13 mouse cellular contexts compared by ENCODE assay signal in the genomic region with DNA sequence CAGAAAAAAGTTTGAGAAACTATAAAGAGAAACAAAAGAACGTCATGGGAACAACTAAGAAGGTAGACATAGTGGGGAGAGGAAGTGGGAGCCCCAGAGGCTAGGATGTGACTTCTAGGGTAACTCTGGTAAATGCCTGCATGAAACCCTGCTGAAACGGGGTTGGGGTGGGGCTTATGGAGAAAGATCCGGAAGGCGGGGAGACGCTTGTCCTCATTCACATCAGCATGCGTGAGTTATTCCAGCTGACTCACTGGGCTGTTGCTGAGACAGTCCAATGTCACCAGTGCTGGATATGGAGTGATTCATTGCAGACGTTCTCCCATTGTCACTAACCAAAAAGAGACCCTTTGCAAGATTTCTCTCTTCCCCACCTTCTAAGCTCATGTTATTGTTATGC.
DNase-seq lines count a peak whose midpoint lies in the region; ATAC-seq and TF ChIP-seq lines count a peak whose summit lies in the region.
"Had no signal": no experiment of that assay in that cellular context is flagged by ENCODE, and none has a peak within 500 bp of the region (broad histone marks: within the 10 kb centered on the region; RNA-seq: fewer than 3 reads in every experiment).

No protein-coding gene starts in this region.

- TF ChIP-seq RAD21 in CH12.LX (IDR thresholded peaks at IDR 0.05; ENCODE audit: low read depth, low read length): no peak

- H3K9ac ChIP-seq in CH12.LX (ENCODE audit: insufficient read depth, low read depth): no peak overlapping the region
- no peak overlapping the region for H3K9ac ChIP-seq in heart, postnatal 0 days (replicated peaks; ENCODE audit: low read depth, low read length)
- H3K9ac ChIP-seq: neural tube, embryonic 13.5 days had no signal

- H3K36me3 ChIP-seq in CH12.LX (replicated peaks in 1 of 2; ENCODE audit: control insufficient read depth in 1 of 2, insufficient read depth in 1 of 2, low read length in 1 of 2): no peaks in the 10 kb centered on the region
- no peaks in the 10 kb centered on the region for H3K36me3 ChIP-seq in heart, postnatal 0 days (replicated peaks; ENCODE audit: control insufficient read depth, insufficient read depth, low read length)
- H3K36me3 ChIP-seq: embryonic facial prominence, embryonic 10.5 days; neural tube, embryonic 13.5 days had no signal

- no peaks in the 10 kb centered on the region for H3K79me2 ChIP-seq in CH12.LX (replicated peaks; ENCODE audit: control insufficient read depth, extremely low read depth, insufficient read depth, poor library complexity, severe bottlenecking)

- H3K27ac ChIP-seq in CH12.LX (ENCODE audit: insufficient read depth, low read depth): no peak overlapping the region
- no peak overlapping the region for H3K27ac ChIP-seq in heart, postnatal 0 days (ENCODE audit: low read depth)
- H3K27ac ChIP-seq: embryonic facial prominence, embryonic 10.5 days; neural tube, embryonic 13.5 days had no signal

- TF ChIP-seq POLR2A in CH12.LX (IDR thresholded peaks at IDR 0.05; ENCODE audit: low read depth, low read length): no peak

- dilution Hi-C loops in CH12.LX (cut with MboI; ENCODE audit: extremely low pct_ligation_motif_present, extremely low pct_unique_long_range_greater_than_20kb, low sequenced_read_pairs): no loop called here

- H3K9me3 ChIP-seq in CH12.LX (replicated peaks; ENCODE audit: low read length): no peaks in the 10 kb centered on the region
- H3K9me3 ChIP-seq in heart, postnatal 0 days (replicated peaks; ENCODE audit: control insufficient read depth, low read length): no peaks in the 10 kb centered on the region
- H3K9me3 ChIP-seq: embryonic facial prominence, embryonic 10.5 days; neural tube, embryonic 13.5 days had no signal

- H3K4me3 ChIP-seq in CH12.LX (replicated peaks in 1 of 3; ENCODE audit: low read depth in 2 of 3, low read length in 2 of 3, poor library complexity in 1 of 3): no peak overlapping the region
- H3K4me3 ChIP-seq in heart, postnatal 0 days (ENCODE audit: low read depth, low read length): no peak overlapping the region
- H3K4me3 ChIP-seq: embryonic facial prominence, embryonic 10.5 days; neural tube, embryonic 13.5 days had no signal

- in situ Hi-C loops in CH12.LX (cut with MboI; ENCODE audit: low pct_ligation_motif_present, low pct_unique_long_range_greater_than_20kb, low sequenced_read_pairs): no loop called here

- H3K27me3 ChIP-seq in CH12.LX (replicated peaks): no peaks in the 10 kb centered on the region
- no peaks in the 10 kb centered on the region for H3K27me3 ChIP-seq in heart, postnatal 0 days (ENCODE audit: control insufficient read depth, insufficient read depth, low read length)
- H3K27me3 ChIP-seq: neural tube, embryonic 13.5 days had no signal

- no peak for DNase-seq in frontal cortex, postnatal 36 days (ENCODE audit: low spot score in 2 of 2)
- no peak for DNase-seq in CH12.LX (ENCODE audit: extremely low read depth)
- peak; percentile 28 for DNase-seq in brain, adult 2 months (ENCODE audit: low read depth, low spot score)
- peak; percentile 63 for DNase-seq in heart, postnatal 0 days (ENCODE audit: low spot score)
- no peak for DNase-seq in thymus, adult 18-20 months
- no peak for DNase-seq in ovary, postnatal 36 days (ENCODE audit: low spot score)
- no peak for DNase-seq in cerebellum, adult 11 months
- DNase-seq: cerebellum, postnatal 14 days had no signal

- ATAC-seq in frontal cortex, adult (ENCODE audit: low TSS enrichment): peak; percentile 41; the same call in 1 of the 2 replicates
- peak; percentile 68 for ATAC-seq in heart, postnatal 0 days (ENCODE audit: insufficient read depth, low read depth)
- ATAC-seq: midbrain, embryonic 16.5 days had no signal

- WGBS in heart, postnatal 0 days: 46% methylated on average over 7 of the region's 7 CpGs

- H3K4me2 ChIP-seq in CH12.LX (ENCODE audit: insufficient read depth, low read depth, poor library complexity, severe bottlenecking): 0 out of 2 replicates have a peak overlapping the region, but pooled peaks have one; percentile 5
- H3K4me2 ChIP-seq in heart, postnatal 0 days (ENCODE audit: low read depth, low read length): no peak overlapping the region
- H3K4me2 ChIP-seq: liver, embryonic 11.5 days; neural tube, embryonic 13.5 days had no signal

- peaks cover 0 to 5% of the 10 kb centered on the region in 2 experiments; a peak in 3 of 4 replicates for H3K4me1 ChIP-seq in CH12.LX (ENCODE audit: control insufficient read depth in 1 of 2, insufficient read depth in 2 of 2)
- H3K4me1 ChIP-seq in heart, postnatal 0 days (ENCODE audit: control insufficient read depth, insufficient read depth): peaks cover 4% of the 10 kb centered on the region; the same call in 1 of the 2 replicates

- no peak for TF ChIP-seq CTCF in CH12.LX (conservative IDR thresholded peaks at IDR 0.05 in 1 of 2, IDR thresholded peaks at IDR 0.05 in 1 of 2; ENCODE audit: low read depth in 2 of 2, low read length in 2 of 2)
- no peak for TF ChIP-seq CTCF in heart, postnatal 0 days (IDR thresholded peaks at IDR 0.05; ENCODE audit: low read depth)

- TF ChIP-seq EP300 in CH12.LX (IDR thresholded peaks at IDR 0.05; ENCODE audit: low read length): no peak
- TF ChIP-seq EP300 in heart, postnatal 0 days (IDR thresholded peaks at IDR 0.05; ENCODE audit: low read depth): no peak

TF ChIP-seq in CH12.LX, 34 proteins besides CTCF, POLR2A, EP300 and RAD21:
- TF ChIP-seq SIN3A (IDR thresholded peaks at IDR 0.05; ENCODE audit: low read length) (no peak), TBP (conservative IDR thresholded peaks at IDR 0.05; ENCODE audit: low read depth, low read length) (no peak), ELF1 (IDR thresholded peaks at IDR 0.05; ENCODE audit: low read depth, low read length) (no peak)

Comparison
In these comparisons a context has a peak if more than half of its experiments do, and no peak if none do; other contexts are left out.
1. DNase-seq: peak in brain, adult 2 months (single experiment) and heart, postnatal 0 days (single experiment); none in frontal cortex, postnatal 36 days (0 of 2), CH12.LX (single experiment), thymus, adult 18-20 months (0 of 2), ovary, postnatal 36 days (single experiment) and cerebellum, adult 11 months (single experiment).